Mouse (Mus musculus) layer of hippocampus, postnatal 14 days (tissue): ENCODE data around the gene Adam1b. TPM values are rescaled to one million over a fixed set of nuclear protein-coding genes. Genes with fewer than 3 reads are reported as not detected.
"Not testable (repeated sequence)": the region's sequence is repeated elsewhere in the genome, so short reads cannot be mapped to it uniquely, and the experiment has no call there.

Experiments
- DNase-seq, 2 experiments: peaks; one replicate each; pipeline ENCODE4 v3.0.0; 2021 to 2022; ENCODE audit warnings: low spot score in 2 of 2, mixed read lengths in 1 of 2
- long read RNA-seq, 2 experiments: library from polyadenylated mRNA; stranded (forward); transcript quantifications; one replicate each; pipeline ENCODE4 v2.0.0; 2021
- total RNA-seq, 2 experiments: library from RNA; stranded (reverse); gene quantifications; 2 replicates each; pipeline ENCODE4 v1.2.3; 2021

The Adam1b gene
- under 1 TPM in 1 of 2 experiments, not detected in 1; 0.09 TPM for total RNA-seq
- long read RNA-seq, experiment 1 = 0 reads
- long read RNA-seq, experiment 2 = 0 reads

DNA sequence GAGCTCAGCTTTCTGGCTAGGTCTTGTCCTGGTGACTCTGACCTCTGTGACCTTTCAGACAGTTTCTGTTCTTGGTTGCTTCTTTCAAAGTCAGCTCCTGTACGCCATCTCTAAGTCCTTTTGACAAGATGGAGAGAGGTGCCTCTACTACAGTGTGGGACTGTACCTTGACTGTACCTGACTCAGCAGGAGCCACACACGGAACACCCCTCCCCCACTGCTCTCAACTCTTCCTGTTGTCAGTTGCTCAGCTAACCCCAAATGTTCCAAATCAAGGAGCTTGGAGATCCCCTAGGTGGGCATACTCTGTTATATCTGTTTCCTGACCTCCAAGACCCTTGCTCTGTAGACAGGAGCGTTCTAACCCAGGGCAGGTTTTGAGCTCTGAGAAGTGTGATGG lies at the start of gene Adam1b:
Adam1b (minus strand) TSS at position 205 of the 400 bp plus-strand sequence.
- DNase-seq = no peak

DNA sequence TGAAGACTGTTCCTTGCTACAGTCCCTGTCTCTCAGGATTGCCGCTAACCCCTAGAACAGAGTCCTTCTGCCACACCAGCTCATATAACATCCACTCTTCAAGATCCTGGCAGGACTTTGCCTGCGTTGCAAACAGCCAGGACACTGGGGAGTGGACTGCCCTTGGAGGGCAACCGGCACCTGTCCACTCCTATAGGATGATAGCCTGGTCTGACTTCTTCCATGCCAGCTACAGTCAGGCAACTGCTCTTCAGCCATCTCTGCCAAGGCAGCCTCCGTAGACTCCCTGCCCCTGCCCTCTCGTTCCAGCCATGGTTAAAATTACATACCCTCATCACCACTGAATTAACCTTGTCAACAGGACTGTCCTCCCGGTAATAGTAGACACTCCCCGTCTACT lies 46.0 kb upstream of the Adam1b start:
- no peak for DNase-seq

DNA sequence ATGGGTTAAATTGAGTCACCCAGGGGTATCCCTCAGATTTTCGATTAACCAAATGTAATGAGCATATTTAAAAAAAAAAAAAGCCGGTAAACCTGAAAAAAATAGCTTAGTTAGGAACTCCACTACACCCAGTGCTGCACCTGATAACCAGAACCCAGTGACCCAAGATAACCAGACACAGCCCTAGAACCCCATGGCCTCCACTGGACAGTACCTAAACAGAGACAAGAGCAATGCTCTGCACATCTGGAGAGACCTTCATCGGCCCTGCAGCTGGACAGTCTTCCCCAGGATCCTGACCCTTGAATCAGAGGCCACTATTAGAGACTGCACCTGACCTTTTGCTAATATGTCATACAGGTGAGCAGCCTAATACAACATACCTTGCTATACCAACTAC lies 43.8 kb upstream of the Adam1b start:
- no peak for DNase-seq

DNA sequence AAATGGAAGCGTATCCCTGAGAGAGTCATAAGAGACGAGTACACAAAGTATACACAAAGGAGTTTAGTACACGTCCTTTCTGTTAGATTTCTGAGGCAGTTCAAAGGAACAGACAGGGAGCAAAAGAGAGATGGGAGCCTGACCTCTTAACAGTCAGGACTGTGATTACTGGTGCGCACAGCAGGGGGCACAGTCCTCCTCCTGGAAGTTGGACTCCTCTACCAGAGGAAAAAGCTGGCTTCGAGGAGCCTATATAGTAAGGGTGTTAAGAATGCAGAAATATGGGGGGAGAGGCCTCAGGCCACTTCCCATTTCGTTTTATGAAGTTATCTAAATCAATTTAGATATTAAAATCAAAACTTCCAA lies 43.3 kb upstream of the Adam1b start:
- DNase-seq = peak in 1 of 2 experiments; percentile 38

DNA sequence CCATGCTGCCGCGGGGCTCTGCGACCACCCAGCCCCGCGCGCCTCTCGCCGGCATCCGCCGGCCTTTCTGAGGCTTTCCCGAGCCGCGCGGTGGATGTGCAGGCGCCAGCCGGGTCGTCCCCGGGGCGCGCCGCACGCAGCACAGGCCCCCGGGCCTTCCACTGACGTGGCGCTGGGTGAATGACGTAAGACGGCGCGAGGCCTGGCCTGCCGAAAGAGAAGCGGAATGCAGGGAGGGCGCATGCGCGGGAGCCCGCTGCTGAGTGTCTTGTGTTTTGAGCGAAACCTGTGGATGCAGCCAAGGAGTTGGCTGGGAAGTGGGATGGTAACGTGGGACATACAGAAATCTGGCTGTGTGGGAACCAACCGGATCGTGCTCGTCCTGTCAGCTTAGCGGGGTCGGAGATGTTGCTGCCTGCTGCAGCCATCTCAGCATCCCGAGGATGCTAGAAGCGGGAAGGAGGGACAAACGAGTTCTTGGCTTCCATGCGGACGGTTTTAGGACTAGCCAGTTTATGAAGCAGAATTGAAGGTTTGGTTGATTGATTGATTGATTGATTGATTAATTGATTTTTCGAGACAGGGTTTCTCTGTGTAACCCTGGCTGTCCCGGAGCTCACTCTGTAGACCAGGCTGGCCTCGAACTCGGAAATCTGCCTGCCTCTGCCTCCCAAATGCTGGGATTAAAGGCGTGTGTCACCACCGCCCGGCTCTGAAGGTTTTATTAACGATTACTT lies 42.7 kb upstream of the Adam1b start, which contains the start of gene Mapkapk5:
Mapkapk5 (minus strand) TSS at position 113 of the 737 bp plus-strand sequence.
- DNase-seq = peak; percentile 98 to 99

DNA sequence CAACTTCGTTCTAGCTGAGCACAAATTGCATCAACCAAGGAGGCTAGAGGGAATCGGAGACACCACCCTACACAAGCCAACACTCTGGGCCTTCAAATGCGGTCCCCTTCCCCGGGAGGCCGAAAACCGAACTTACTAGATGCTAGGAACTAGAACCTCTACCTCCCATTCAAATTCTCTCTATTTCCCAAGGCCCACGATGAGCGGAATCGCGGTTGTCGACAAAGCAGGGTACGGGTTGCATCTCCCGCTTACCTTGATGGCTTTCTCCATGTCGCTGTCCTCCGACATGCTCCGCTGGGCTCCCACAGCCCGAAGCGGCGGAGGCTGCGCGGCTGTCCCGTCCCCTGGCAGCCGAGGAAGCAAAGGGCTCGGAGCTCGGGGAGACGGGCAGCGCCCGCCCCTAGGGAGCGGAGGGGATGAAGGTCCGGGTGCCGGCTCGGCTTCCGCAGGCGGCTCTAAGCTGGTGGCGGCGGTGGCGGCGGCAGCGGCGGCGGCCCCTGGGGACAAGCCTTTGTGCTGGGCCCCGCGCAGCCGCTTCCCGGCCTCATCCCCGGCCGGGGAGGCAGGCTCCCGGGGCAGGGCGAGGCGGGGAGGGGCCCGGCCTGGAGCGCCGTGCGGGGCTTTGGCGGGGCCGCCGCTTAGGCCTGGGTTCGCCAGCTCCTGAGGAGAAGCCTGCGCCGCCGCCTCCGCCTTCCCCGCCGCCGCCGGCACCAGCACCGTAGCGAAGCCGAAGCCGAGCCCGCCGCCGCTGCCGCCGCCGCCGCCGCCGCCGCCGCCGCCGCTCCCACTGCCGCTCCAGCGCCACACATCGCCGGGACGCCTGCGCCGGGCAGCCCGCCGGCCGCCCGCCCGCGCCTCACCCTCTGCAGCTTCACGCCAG lies 41.9 kb upstream of the Adam1b start, which contains the start of the genes Adam1a and Gm42878:
Adam1a (minus strand) TSS at position 573 of the 883 bp plus-strand sequence.
Gm42878 (minus strand) TSS at position 573 of the 883 bp plus-strand sequence.
- DNase-seq = peak; percentile 15 to 29

DNA sequence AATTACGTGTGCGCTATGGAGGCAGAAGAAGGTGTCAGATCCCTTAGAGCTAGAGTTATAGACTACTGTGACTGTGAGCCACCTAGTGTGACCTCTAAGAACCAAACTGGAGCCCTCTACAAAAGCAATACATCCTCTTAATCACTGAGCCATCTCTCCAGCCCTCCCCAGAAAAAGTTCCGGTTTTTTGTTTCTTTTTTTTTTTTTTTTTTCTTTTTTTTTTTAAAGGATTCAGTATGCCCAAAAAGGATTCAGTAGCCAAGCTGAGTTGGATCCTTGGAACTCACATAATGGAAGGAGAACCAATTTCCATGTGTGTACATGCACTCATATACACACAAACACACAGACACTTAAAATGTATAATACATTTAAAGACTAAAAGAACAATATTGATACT lies 40.1 kb upstream of the Adam1b start:
- DNase-seq = no peak

DNA sequence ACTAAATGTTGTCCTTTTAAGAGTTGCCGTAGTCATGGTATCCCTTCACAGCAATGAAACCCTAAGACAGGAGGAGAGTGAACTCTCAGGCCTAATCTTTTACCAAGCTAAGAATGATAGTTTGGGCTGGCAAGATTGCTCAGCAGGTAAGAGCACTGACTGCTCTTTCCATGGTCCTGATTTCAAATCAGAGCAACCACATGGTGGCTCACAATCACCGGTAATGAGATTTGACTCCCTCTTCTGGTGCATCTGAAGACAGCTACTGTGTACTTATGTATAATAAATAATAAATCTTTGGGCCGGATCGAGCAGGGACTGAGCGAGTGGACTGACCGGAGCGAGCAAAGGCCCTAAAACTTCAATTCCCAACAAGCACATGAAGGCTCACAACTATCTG lies 38.0 kb upstream of the Adam1b start:
- no peak for DNase-seq

DNA sequence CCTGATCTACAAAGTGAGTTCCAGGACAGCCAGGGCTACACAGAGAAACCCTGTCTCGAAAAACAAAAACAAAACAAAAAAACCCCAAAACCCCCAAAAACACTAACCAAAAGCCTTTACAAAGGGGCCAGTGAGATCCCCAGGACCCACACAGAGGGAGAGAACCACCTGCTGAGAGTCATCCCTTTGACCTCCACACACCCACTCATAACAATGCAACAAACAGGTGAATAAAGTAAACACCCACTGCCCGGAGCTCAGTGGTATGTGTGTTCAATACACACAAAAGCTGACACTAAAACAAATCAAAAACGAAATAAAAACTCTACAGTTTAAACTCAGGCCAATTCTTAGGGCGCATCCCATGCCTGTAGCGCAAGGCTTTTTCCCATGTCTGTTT lies 36.8 kb upstream of the Adam1b start:
- no peak for DNase-seq

DNA sequence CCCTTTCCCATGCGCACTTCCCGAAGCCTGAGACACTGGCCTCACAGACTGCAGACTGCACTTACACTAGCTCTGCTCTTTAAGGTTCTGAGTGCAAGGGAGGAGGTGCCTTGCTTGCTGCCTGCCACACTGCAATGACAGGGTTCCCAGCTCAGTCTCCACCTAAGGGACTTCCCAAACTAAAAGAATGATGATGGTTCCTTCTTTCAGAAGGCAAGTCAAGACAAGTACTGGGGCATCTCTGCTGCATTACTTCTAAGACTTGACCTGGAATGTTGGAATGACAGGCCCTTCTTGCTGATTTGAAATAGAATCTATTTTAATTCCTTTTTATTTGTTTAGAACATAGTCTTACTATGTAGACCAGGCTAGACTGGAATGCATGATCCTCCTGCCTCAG lies 34.4 kb upstream of the Adam1b start:
- DNase-seq = no peak

DNA sequence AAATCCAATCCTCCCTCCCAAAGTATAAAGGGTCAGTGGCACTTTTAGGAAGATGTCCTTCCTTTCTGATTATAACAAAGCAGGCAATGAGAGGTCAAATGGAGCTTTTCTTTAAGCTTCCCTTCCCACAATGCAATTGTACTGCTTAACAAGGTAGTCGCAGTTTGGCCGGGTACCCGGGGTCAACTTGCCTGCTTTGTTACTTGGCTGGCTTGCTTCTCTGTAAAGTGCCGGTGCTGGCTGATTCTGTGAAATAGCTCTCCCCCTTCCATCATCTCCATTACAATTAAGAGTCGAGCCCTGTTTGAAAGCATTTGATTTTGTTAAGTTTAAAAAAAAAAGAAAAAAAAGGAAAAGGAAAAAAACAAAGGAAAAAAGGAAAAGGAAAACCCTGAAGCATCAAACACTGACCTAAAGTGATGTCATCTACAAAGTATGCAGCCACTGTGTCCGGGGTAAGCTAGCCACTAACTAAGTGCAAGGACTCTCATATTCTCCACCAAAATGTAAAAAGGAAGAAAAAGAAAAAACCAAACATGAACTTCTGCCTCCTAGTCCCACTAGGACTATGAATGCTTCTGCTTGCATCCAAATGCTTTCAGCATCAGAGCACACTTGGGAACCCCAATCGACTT lies 33.8 kb upstream of the Adam1b start:
- DNase-seq = no peak

DNA sequence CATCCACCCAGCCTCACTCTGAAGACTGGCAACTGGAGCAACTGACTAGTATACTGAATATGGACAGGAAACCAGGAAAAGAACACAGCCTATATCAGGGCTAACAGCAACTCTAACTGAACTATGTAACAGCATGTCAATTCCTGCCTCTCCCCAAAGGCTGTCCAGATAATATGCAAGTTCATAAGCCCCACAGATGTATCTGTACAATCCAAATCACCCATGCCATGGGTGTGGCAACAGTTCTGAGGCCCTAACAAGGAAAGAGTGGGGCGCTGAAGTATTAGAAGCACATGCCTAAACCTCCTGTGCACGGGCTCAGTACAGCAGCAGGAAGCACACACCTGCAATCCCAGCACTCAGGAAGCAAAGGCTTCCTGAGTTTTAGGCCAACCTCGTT lies 31.9 kb upstream of the Adam1b start:
- no peak for DNase-seq

DNA sequence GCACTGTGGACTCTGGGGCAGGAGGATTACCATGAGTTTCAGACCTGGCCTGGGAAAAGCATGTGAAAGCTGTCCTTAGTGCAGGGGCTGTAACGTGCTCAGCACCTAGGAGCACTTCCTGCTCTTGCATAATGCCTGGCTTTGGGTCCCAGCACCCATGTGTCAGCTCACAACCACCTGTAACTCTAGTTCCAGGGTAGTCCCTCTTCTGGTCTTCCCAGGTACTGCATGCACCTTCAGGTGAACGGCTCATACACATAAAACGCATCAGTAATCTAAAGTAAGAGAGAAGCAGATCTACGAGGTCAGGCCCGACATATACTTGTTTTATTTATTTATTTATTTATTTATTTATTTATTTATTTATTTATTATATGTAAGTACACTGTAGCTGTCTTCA lies 31.3 kb upstream of the Adam1b start:
- no peak for DNase-seq

DNA sequence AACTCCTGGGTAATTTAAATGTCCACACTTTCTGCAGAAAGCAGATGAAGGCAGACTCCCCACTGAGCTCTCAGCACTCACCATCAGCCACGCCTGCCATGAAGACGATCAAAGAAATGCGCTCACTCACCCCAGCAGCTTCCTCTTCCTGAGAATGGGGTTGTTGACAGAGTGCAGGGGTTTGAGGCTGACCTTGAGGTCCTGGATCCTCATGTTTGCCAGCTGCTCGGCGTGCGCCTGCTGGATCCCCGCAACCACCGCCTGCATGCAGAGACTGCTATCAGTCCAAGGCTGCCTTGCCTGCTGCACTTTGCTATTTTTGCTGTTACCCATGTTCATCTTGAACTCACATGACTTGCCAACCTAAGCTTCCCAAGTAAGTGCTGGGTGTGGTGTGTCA lies 23.7 kb upstream of the Adam1b start:
- no peak for DNase-seq

DNA sequence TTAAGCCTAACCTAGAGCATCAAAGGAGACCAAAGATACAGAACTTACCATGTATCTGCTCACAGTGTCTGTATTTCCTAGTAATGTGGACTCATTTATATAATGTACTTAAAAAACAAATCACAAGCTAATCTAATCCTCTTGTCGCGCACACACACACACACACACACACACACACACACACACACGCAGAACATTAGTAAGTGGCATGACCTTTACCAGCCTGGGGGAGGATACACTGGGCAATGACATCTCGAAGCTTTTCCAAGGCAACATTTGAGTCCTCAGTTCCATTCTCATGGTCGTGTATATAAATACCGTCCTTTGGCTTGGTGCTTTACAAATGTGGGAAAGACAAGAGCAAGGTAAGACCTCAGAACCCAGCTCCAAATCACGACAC lies 23.3 kb upstream of the Adam1b start:
- DNase-seq = no peak

DNA sequence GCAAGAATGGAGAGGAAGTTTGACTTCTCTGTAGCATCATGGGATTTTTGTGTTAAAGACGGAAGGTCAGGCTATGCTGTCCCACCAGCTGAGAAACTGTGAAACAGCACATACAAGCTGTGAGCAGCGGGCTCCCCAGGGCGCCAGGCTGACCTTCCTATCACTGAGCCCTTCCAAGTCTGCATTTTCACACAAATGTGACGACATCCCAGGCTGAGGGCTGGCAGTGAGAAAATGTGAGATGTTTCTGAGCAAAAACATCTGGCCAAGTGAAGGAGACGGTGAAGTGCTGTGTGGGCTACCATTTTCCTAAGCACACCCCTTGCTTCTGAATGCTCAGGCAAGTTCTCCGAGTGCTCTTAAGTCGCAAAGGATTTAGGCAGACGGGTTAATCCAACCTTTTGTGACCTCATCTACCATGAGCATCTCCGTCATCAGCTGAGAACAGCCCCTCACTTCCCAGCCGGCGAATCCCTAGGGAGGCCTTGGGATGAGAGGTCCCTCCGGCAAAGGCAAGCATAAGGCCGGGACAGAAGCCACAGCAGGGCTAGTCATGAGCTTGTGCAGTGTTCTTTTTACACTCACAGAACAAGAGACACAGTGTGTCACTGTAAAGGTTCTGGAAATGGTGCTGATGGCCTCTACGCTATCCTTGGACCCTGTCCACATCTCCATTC lies 22.7 kb upstream of the Adam1b start:
- no peak for DNase-seq

DNA sequence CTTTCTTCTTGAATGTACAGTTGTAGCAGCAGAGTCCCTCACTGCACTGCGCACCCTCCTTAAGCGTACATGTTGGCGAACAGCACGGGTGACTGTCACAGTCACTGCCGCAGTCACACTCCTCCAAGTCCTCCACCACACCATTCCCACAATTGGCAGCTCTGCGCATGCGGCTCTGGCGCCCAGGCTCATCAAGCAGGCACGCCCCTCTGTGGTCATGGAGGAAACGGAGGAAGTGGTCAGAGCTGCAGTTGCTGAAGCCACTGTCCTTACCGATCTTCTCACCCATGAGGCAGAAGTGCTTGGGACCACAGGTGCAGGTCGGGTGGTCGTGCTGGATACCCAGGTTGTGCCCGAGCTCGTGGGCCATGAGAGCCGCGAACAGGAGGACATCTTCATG lies 16.5 kb upstream of the Adam1b start:
- DNase-seq = not testable (repeated sequence)

DNA sequence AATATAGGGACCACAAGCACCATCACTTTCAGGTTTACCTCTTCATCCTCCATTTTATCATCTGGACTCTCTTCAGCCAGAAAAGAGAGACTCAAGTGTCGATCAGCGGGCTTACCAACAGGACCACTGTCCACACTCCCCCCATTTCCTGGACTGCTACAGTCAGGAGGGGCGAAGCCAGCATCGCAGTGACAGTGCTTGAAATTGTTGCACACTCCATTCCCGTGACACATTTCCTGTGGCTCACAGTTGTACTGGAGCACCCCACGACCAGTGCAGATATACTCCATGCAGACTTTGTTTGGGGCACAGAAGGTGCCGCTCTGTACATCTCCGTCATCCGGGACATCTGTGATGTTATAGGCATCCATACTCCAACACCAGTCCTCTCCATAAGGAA lies 15.7 kb upstream of the Adam1b start:
- no peak for DNase-seq

DNA sequence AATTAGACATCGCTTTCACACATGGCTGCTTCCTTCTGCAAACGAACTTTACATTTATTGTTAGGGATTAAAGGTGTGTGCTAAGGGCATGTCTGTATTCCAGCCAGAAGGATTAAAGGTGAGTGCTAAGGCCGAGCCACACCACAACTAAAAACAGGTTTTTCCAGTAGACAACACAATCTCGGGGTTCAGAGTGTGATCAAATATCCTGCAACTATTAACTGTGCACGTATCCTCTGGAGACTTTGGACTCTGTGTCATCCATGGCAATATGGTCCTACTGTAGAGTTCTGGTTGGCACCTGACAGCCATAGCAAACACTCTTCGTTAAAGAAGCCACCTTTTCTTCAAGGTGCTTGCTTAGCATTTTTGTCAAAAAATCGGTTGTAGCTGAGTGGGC lies 6.8 kb upstream of the Adam1b start:
- no peak for DNase-seq

DNA sequence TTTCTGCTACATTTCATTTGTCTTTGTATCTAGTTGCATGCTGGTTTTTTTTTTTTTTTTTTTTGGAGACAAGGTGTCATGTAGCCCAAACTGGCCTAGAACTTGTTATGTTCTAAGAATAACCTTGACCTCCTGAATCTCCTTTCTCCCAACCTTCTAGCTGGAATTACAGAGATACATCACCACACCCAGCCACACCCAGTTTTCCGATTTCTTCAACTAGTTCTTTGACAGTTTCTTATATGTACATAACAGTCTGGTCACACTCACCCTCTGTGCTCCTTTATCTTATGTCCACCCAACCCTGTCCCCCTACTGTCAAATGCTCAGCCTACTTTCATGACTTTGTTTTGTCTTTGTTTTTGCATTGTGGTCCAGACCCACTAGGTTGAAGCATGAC lies 3.6 kb upstream of the Adam1b start:
- no peak for DNase-seq

DNA sequence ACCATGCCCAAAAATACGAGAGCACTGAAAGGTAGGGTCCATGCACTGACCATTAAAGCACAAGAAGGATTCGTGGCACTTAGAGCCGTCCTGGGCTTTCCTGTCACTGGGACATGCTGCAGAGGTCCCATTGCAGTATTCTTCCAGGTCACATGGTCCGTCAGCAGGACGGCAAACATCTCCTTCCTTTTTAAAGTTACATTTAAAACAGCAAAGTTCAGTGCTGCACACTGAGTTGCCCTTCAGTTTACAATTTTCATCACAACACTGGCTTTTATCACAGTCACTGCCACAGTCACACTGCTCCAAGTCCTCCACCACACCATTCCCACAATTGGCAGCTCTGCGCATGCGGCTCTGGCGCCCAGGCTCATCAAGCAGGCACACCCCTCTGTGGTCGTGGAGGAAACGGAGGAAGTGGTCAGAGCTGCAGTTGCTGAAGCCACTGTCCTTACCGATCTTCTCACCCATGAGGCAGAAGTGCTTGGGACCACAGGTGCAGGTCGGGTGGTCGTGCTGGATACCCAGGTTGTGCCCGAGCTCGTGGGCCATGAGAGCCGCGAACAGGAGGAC lies 1.7 kb downstream of the Adam1b start:
- not testable (repeated sequence) for DNase-seq
